Mouse (Mus musculus): ENCODE measurements at regions not wholly inside any gene's neighbourhood (a gene's known extent, or its start where the extent isn't known, plus 50 kb on each side); places are given as distances from the start of the nearest gene placed in this dataset.
"Not testable (repeated sequence)": the region's sequence is repeated elsewhere in the genome, so short reads cannot be mapped to it uniquely, and the experiment has no call there.

GRCm38 (mm10) chr7:53136513-53136912 is 1121.0 kb upstream of the 1700015G11Rik start:
- TF ChIP-seq MAFK (IDR thresholded peaks at IDR 0.05; ENCODE audit: insufficient read depth, low read depth, low read length) (no peak), HCFC1 (IDR thresholded peaks at IDR 0.05; ENCODE audit: borderline replicate concordance, insufficient read depth, low read length) (no peak), ZNF384 (IDR thresholded peaks at IDR 0.05; ENCODE audit: low read depth, low read length) (no peak)
- in situ Hi-C loops (cut with MboI; ENCODE audit: low sequenced_read_pairs in 2 of 2, unreplicated experiment in 2 of 2) = no loop called here
- Histone ChIP-seq H3K4me3 (ENCODE audit: insufficient read depth in 1 of 2, low read depth in 1 of 2, low read length in 2 of 2, poor library complexity in 1 of 2, severe bottlenecking in 1 of 2) (no peak overlapping the region), H3K9me3 (ENCODE audit: control insufficient read depth, insufficient read depth, low read depth, low read length) (no peaks in the 10 kb centered on the region), H3K4me1 (ENCODE audit: control insufficient read depth in 2 of 2, insufficient read depth in 2 of 2, low read length in 2 of 2, poor library complexity in 1 of 2) (no peaks in the 10 kb centered on the region), H3K9ac (ENCODE audit: insufficient read depth, low read depth, low read length, poor library complexity, severe bottlenecking) (no peak overlapping the region), H3K27ac (ENCODE audit: insufficient read depth, low read depth, low read length, poor library complexity, severe bottlenecking) (no peak overlapping the region), H3K36me3 (ENCODE audit: control insufficient read depth, insufficient read depth, low read length, poor library complexity, severe bottlenecking) (no peaks in the 10 kb centered on the region)
- DNase-seq (ENCODE audit: low read depth, low spot score) = peak; percentile 58

DNA sequence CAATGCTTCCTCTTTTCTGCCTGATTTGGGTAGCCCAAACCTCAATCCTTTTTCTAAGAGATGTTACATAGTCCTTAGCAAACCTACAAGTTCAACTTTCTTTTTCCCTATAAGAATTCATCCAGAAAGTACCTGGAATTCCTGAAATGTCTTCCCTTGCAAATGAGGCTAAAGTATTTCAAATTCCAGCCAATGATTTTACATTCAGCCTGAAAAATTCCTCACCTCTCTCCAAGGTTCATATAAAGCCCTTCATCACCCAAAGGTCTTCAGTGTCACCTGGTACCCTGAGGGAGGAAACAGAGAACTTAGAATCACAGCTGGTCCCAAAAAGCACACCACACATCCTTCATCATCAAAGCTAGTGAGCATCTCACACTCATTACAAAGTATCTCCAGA is 1102.1 kb upstream of the 1700015G11Rik start:
- Histone ChIP-seq H3K27ac (ENCODE audit: insufficient read depth, low read depth, low read length, poor library complexity, severe bottlenecking) (no peak overlapping the region), H3K36me3 (ENCODE audit: control insufficient read depth, insufficient read depth, low read length, poor library complexity, severe bottlenecking) (no peaks in the 10 kb centered on the region), H3K9ac (ENCODE audit: insufficient read depth, low read depth, low read length, poor library complexity, severe bottlenecking) (no peak overlapping the region), H3K4me1 (ENCODE audit: control insufficient read depth in 2 of 2, insufficient read depth in 2 of 2, low read length in 2 of 2, poor library complexity in 1 of 2) (peaks cover 0 to 1% of the 10 kb centered on the region in 2 experiments; a peak in 1 of 4 replicates), H3K4me3 (ENCODE audit: insufficient read depth in 1 of 2, low read depth in 1 of 2, low read length in 2 of 2, poor library complexity in 1 of 2, severe bottlenecking in 1 of 2) (no peak overlapping the region), H3K9me3 (ENCODE audit: control insufficient read depth, insufficient read depth, low read depth, low read length) (no peaks in the 10 kb centered on the region)
- TF ChIP-seq ZC3H11A (IDR thresholded peaks at IDR 0.05; ENCODE audit: borderline replicate concordance, low read depth, low read length) (no peak), ZNF384 (IDR thresholded peaks at IDR 0.05; ENCODE audit: low read depth, low read length) (no peak)
- peak; percentile 12 for DNase-seq (ENCODE audit: low read depth, low spot score)
- in situ Hi-C loops (cut with MboI; ENCODE audit: low sequenced_read_pairs in 2 of 2, unreplicated experiment in 2 of 2) = no loop called here

- Histone ChIP-seq H3K9me3 (ENCODE audit: control insufficient read depth, insufficient read depth, low read depth, low read length) (no peaks in the 10 kb centered on the region), H3K4me3 (ENCODE audit: insufficient read depth in 1 of 2, low read depth in 1 of 2, low read length in 2 of 2, poor library complexity in 1 of 2, severe bottlenecking in 1 of 2) (no peak overlapping the region), H3K27ac (ENCODE audit: insufficient read depth, low read depth, low read length, poor library complexity, severe bottlenecking) (no peak overlapping the region; the same call in 1 of the 2 replicates), H3K9ac (ENCODE audit: insufficient read depth, low read depth, low read length, poor library complexity, severe bottlenecking) (no peak overlapping the region), H3K36me3 (ENCODE audit: control insufficient read depth, insufficient read depth, low read length, poor library complexity, severe bottlenecking) (no peaks in the 10 kb centered on the region), H3K4me1 (ENCODE audit: control insufficient read depth in 2 of 2, insufficient read depth in 2 of 2, low read length in 2 of 2, poor library complexity in 1 of 2) (peaks cover 0 to 1% of the 10 kb centered on the region in 2 experiments; a peak in 1 of 4 replicates)
- TF ChIP-seq HCFC1 (IDR thresholded peaks at IDR 0.05; ENCODE audit: borderline replicate concordance, insufficient read depth, low read length) (no peak), MAFK (IDR thresholded peaks at IDR 0.05; ENCODE audit: insufficient read depth, low read depth, low read length) (no peak), ZC3H11A (IDR thresholded peaks at IDR 0.05; ENCODE audit: borderline replicate concordance, low read depth, low read length) (no peak), CHD2 (IDR thresholded peaks at IDR 0.05; ENCODE audit: low read depth, low read length) (no peak), ZNF384 (IDR thresholded peaks at IDR 0.05; ENCODE audit: low read depth, low read length) (no peak)
- in situ Hi-C loops (cut with MboI; ENCODE audit: low sequenced_read_pairs in 2 of 2, unreplicated experiment in 2 of 2) = no loop called here
- DNase-seq (ENCODE audit: low read depth, low spot score) = no peak
Observed at GRCm38 (mm10) chr7:53115781-53116180, 1100.3 kb upstream of the 1700015G11Rik start.

- TF ChIP-seq HCFC1 (IDR thresholded peaks at IDR 0.05; ENCODE audit: borderline replicate concordance, insufficient read depth, low read length) = no peak
- TF ChIP-seq CHD2 (IDR thresholded peaks at IDR 0.05; ENCODE audit: low read depth, low read length) = no peak
- TF ChIP-seq ZNF384 (IDR thresholded peaks at IDR 0.05; ENCODE audit: low read depth, low read length) = no peak
- TF ChIP-seq MAFK (IDR thresholded peaks at IDR 0.05; ENCODE audit: insufficient read depth, low read depth, low read length) = no peak
- TF ChIP-seq ZC3H11A (IDR thresholded peaks at IDR 0.05; ENCODE audit: borderline replicate concordance, low read depth, low read length) = no peak
- Histone ChIP-seq H3K4me3 (ENCODE audit: insufficient read depth in 1 of 2, low read depth in 1 of 2, low read length in 2 of 2, poor library complexity in 1 of 2, severe bottlenecking in 1 of 2) (no peak overlapping the region), H3K4me1 (ENCODE audit: control insufficient read depth in 2 of 2, insufficient read depth in 2 of 2, low read length in 2 of 2, poor library complexity in 1 of 2) (peaks cover 4% of the 10 kb centered on the region in 2 experiments; a peak in 2 of 4 replicates), H3K9me3 (ENCODE audit: control insufficient read depth, insufficient read depth, low read depth, low read length) (no peaks in the 10 kb centered on the region), H3K27ac (ENCODE audit: insufficient read depth, low read depth, low read length, poor library complexity, severe bottlenecking) (no peak overlapping the region), H3K9ac (ENCODE audit: insufficient read depth, low read depth, low read length, poor library complexity, severe bottlenecking) (no peak overlapping the region), H3K36me3 (ENCODE audit: control insufficient read depth, insufficient read depth, low read length, poor library complexity, severe bottlenecking) (no peaks in the 10 kb centered on the region)
- no peak for DNase-seq (ENCODE audit: low read depth, low spot score)
- in situ Hi-C loops (cut with MboI; ENCODE audit: low sequenced_read_pairs in 2 of 2, unreplicated experiment in 2 of 2) = no loop called here
Observed at GRCm38 (mm10) chr7:53109265-53109855, 1093.8 kb upstream of the 1700015G11Rik start.

- Histone ChIP-seq H3K27ac (ENCODE audit: insufficient read depth, low read depth, low read length, poor library complexity, severe bottlenecking) (no peak overlapping the region; the same call in 1 of the 2 replicates), H3K4me3 (ENCODE audit: insufficient read depth in 1 of 2, low read depth in 1 of 2, low read length in 2 of 2, poor library complexity in 1 of 2, severe bottlenecking in 1 of 2) (no peak overlapping the region), H3K36me3 (ENCODE audit: control insufficient read depth, insufficient read depth, low read length, poor library complexity, severe bottlenecking) (no peaks in the 10 kb centered on the region), H3K9me3 (ENCODE audit: control insufficient read depth, insufficient read depth, low read depth, low read length) (no peaks in the 10 kb centered on the region), H3K4me1 (ENCODE audit: control insufficient read depth in 2 of 2, insufficient read depth in 2 of 2, low read length in 2 of 2, poor library complexity in 1 of 2) (peaks cover 4% of the 10 kb centered on the region in 2 experiments; a peak in 2 of 4 replicates), H3K9ac (ENCODE audit: insufficient read depth, low read depth, low read length, poor library complexity, severe bottlenecking) (no peak overlapping the region)
- TF ChIP-seq CHD2 (IDR thresholded peaks at IDR 0.05; ENCODE audit: low read depth, low read length) (no peak), ZNF384 (IDR thresholded peaks at IDR 0.05; ENCODE audit: low read depth, low read length) (0 out of 2 replicates have a peak, but pooled peaks have one; percentile 86)
- DNase-seq (ENCODE audit: low read depth, low spot score) = peak; percentile 19
- in situ Hi-C loops (cut with MboI; ENCODE audit: low sequenced_read_pairs in 2 of 2, unreplicated experiment in 2 of 2) = no loop called here
Observed at GRCm38 (mm10) chr7:53107636-53108035, 1092.1 kb upstream of the 1700015G11Rik start.

DNA sequence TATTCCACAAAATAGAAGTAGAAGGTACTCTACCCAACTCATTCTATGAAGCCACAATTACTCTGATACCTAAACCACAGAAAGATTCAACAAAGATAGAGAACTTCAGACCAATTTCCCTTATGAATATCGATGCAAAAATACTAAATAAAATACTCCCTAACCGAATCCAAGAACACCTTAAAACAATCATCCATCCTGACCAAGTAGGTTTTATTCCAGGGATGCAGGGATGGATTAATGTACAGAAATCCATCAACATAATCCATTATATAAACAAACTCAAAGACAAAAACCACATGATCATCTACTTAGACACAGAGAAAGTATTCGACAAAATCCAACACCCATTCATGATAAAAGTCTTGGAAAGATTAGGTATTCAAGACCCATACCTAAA is 1070.3 kb upstream of the 1700015G11Rik start:
- in situ Hi-C loops (cut with MboI; ENCODE audit: low sequenced_read_pairs in 2 of 2, unreplicated experiment in 2 of 2); H3K4me1 ChIP-seq (ENCODE audit: control insufficient read depth in 2 of 2, insufficient read depth in 2 of 2, low read length in 2 of 2, poor library complexity in 1 of 2); DNase-seq (ENCODE audit: low read depth, low spot score); H3K9me3 ChIP-seq (ENCODE audit: control insufficient read depth, insufficient read depth, low read depth, low read length); H3K9ac ChIP-seq (ENCODE audit: insufficient read depth, low read depth, low read length, poor library complexity, severe bottlenecking); H3K27ac ChIP-seq (ENCODE audit: insufficient read depth, low read depth, low read length, poor library complexity, severe bottlenecking); H3K36me3 ChIP-seq (ENCODE audit: control insufficient read depth, insufficient read depth, low read length, poor library complexity, severe bottlenecking); H3K4me3 ChIP-seq (ENCODE audit: insufficient read depth in 1 of 2, low read depth in 1 of 2, low read length in 2 of 2, poor library complexity in 1 of 2, severe bottlenecking in 1 of 2): not testable (repeated sequence)

Data from ES-E14 (cell line).